Mouse (Mus musculus) megakaryocyte, embryonic 14.5 days (primary cell): ENCODE measurements around the gene Cdk6. TPM values are rescaled to one million over a fixed set of nuclear protein-coding genes. Genes with fewer than 3 reads are reported as not detected.

Source experiments
- H3K27me3 ChIP-seq: replicated peaks from 2 replicates; pipeline ENCODE3; 2012; ENCODE audit warnings: inconsistent platforms
- H3K36me3 ChIP-seq: replicated peaks from 2 replicates; pipeline ENCODE3; 2012; ENCODE audit warnings: low read length, inconsistent platforms, mixed read lengths
- H3K4me1 ChIP-seq: 2 replicates; pipeline ENCODE4 v1.6.1; 2012; ENCODE audit warnings: inconsistent platforms
- H3K4me3 ChIP-seq: replicated peaks from 2 replicates; pipeline ENCODE3; 2012; ENCODE audit warnings: moderate library complexity, mild to moderate bottlenecking, inconsistent platforms
- H3K9me3 ChIP-seq: 2 replicates; pipeline ENCODE4 v1.6.1; 2012; ENCODE audit warnings: inconsistent platforms
- FLI1 ChIP-seq: IDR thresholded peaks from 2 replicates; pipeline ENCODE4 v1.6.1; 2012; ENCODE audit warnings: low read length, inconsistent platforms, mixed read lengths
- GATA1 ChIP-seq: IDR thresholded peaks from 3 replicates; pipeline ENCODE4 v1.6.1; 2012; ENCODE audit warnings: mixed read lengths, low read length, inconsistent platforms, borderline replicate concordance
- polyA plus RNA-seq: library from polyadenylated mRNA; stranded (reverse); fragments of >175 nt; gene quantifications from 2 replicates; pipeline ENCODE4 v1.2.3, GENCODE M21; 2012; ENCODE audit warnings: low replicate concordance; ENCODE audit not compliant: insufficient read depth

The Cdk6 gene
- polyA plus RNA-seq, 1 experiment = 9.5 TPM

DNA sequence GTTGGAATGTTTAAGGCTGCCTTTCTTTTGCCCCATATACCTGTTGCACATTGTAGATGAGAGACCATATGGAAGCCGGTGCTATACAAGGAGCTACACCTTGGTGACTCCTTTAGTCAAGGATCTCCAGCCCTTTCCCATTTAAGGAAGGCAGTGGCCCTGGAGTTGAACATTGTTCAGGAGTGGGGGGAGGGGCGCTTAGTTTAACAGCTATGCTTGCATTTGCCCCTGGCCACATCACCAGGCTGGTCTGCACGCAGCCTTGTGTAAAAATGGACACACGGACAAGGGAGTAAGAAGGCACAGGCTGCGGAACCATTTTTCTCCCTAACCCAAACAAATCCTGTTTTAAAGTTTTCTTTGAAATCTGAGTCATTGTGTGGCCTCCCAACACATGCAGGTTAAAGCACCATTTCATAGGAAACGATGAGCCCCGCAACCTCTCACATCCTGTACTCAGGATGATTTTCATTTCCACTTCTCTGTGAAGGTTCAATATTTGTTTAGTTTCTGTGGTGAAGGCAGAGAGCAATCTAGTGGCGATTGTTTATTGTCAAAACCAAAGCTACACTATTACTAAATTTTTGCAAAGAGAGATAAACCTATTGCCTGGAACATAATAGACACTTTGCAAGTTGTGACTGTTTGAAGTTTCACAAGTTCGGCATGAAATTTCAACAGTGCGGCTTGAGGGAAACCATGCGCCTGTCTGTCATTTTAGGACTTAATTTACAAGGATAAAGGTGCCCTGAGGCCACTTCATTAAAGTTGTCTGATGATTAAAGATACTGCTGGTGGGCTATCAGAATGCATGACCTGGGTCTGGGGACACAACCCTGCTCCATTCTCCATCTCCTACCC is 121.8 kb downstream of the Cdk6 start:
- Histone ChIP-seq H3K9me3 (no peaks in the 10 kb centered on the region), H3K4me3 (peak overlapping the region; percentile 46), H3K4me1 (peaks cover 83% of the 10 kb centered on the region), H3K36me3 (peaks cover 49% of the 10 kb centered on the region), H3K27me3 (no peaks in the 10 kb centered on the region)
- TF ChIP-seq GATA1 (no peak), FLI1 (no peak)

- Histone ChIP-seq H3K4me1 (peaks cover 85% of the 10 kb centered on the region), H3K36me3 (peaks cover 51% of the 10 kb centered on the region), H3K27me3 (no peaks in the 10 kb centered on the region), H3K9me3 (no peaks in the 10 kb centered on the region), H3K4me3 (peak overlapping the region; percentile 46)
- TF ChIP-seq GATA1 (no peak), FLI1 (no peak)
These were observed 122.5 kb downstream of the Cdk6 start for GRCm38 (mm10) chr5:3463758-3464157.

DNA sequence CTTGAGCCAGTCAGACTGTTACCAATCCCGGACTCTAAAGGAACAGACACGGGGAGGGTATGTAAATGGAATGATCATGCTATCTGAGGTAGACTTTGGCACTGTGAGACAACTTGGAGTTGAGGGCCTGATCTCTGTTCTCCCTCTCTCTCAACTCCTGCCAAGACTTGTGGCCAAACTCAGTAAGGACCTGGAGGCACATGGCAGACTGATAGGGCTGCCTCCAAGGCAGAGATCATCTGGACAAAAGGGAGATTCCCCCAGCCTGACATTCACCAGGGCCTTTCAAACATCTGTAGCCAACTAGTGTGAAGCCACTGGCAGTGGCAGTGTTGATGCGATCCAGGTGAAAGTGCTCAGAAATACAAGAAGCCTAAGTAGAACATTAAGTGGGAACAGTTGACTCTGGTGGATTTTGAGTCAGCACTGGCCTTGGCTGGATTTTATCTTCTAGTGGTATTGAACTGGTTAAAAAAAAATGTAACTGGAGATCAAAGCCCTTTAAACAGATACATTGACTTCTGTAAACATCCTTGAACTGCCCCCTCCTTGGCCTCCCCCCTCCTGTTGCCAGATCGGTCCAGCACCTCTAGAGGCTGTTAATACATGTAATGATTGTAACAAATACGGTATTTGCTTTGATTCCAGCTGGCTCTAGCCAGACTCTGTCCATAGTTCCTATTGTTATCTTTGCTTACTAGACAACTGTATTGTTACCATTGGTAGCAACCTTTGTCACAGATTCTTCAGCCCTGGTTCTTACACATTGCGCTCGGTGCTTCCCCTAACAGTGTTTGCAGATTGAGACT is 125.0 kb downstream of the Cdk6 start:
- no peak for TF ChIP-seq FLI1
- TF ChIP-seq GATA1 = no peak
- peaks cover 65% of the 10 kb centered on the region for H3K36me3 ChIP-seq
- H3K4me3 ChIP-seq = no peak overlapping the region
- H3K27me3 ChIP-seq = no peaks in the 10 kb centered on the region
- peaks cover 73% of the 10 kb centered on the region for H3K4me1 ChIP-seq
- no peaks in the 10 kb centered on the region for H3K9me3 ChIP-seq

- TF ChIP-seq GATA1 (no peak), FLI1 (no peak)
- Histone ChIP-seq H3K36me3 (peaks cover 70% of the 10 kb centered on the region), H3K4me3 (no peak overlapping the region), H3K4me1 (peaks cover 72% of the 10 kb centered on the region), H3K27me3 (no peaks in the 10 kb centered on the region), H3K9me3 (no peaks in the 10 kb centered on the region)
These were observed 129.6 kb downstream of the Cdk6 start for GRCm38 (mm10) chr5:3470866-3471265.

DNA sequence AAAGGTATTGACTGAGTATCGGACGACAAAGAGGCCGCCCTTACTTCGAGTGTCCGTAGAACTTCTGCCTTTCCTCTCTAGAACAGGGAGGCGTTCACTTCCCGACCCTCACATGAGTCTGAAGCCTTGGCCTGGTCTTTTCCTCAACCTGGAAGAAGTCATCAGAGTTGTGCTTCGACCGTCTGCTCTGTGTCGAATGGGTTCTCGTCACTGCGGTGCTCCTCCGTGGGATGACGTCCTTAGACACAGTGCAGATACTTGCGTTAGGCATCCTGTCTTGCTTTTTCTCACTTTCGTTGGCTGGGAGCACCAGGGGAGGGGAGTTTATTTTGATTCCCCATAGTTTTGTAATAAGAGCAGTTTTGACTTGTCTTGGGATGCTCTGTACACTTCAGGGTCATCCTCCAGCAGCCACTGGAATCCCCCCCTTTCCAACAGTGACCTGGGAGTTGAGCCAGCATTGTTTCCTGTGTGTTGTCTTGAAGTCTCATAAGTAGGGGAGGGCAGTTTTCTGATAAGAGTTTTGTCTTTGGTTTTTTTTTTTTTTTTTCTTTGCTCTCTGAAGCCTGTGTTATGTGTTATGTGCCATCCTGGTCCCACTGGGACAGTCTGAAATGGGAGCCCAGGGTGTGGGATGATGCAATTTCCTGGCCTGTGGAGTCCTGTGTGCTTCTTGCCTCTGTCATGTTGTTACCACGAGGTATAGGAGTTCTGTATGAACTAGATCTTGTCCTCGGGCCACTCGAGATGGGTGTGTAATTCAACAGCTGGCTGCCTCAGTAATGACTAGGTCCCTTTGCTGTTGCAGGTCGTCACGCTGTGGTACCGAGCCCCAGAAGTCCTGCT is 131.2 kb downstream of the Cdk6 start:
- H3K36me3 ChIP-seq = peaks cover 69% of the 10 kb centered on the region
- H3K4me3 ChIP-seq = peak overlapping the region; percentile 42
- TF ChIP-seq FLI1 (no peak), GATA1 (no peak)
- no peaks in the 10 kb centered on the region for H3K9me3 ChIP-seq
- no peaks in the 10 kb centered on the region for H3K27me3 ChIP-seq
- H3K4me1 ChIP-seq = peaks cover 69% of the 10 kb centered on the region

DNA sequence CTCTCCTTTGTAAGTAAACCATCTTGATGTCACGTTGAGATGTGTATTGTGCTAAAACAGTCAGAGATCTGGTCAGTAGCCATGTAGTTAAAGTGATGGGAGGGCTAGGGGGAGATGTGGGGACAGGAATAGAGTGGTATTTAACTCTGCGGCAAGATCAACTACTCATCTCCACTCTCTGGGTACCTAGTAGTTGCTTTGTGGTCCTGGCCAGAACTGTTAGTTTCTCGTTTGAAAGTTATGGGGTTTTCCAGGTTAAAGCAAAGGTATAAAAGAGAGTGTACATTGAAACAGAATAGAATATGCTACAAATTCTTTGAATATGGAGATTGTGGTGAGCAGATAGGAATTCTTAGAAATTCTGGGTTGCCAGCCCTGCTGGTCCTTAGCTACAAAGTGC is 136.4 kb downstream of the Cdk6 start:
- no peak overlapping the region for H3K4me3 ChIP-seq
- TF ChIP-seq GATA1 (no peak), FLI1 (no peak)
- H3K9me3 ChIP-seq = no peaks in the 10 kb centered on the region
- peaks cover 59% of the 10 kb centered on the region for H3K36me3 ChIP-seq
- H3K27me3 ChIP-seq = no peaks in the 10 kb centered on the region
- H3K4me1 ChIP-seq = peaks cover 79% of the 10 kb centered on the region

- peaks cover 78% of the 10 kb centered on the region for H3K4me1 ChIP-seq
- H3K27me3 ChIP-seq = no peaks in the 10 kb centered on the region
These were observed 136.9 kb downstream of the Cdk6 start for GRCm38 (mm10) chr5:3478216-3478615.

DNA sequence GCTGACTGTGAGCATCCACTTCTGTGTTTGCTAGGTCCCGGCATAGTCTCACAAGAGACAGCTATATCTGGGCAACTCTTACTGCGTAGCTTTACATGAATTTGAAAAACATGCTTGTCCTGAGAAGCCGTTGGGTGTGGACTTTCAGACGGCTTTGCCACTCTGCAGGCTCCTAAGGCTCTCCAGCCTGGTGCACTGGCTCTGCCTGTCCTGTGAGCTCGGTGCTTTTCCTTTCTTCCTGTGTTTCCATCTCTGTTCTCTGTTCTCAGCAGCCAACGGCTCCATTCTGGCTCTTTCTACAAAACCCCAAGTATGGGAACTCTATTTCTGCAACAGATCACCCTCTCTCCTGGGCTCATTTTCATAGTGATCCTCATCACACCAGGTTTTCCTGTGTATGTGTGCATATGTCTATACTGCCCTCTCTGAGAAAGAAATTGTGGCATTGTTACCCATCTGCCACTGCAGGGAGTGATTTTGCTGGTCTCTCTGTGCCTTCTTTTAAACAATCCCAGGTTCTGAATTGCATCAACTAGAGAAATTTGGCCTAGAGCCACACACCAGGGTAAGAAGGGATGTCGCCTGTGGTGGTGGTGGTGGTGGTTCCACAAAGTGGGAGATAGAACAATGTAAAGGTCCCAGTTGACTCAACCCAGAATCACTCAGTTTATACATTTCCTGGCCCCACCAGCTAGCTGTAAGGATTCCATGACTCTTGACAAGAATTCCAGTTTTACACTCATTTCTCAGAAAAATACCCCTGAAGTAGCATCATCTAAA is 137.9 kb downstream of the Cdk6 start:
- H3K4me1 ChIP-seq = peaks cover 78% of the 10 kb centered on the region
- no peaks in the 10 kb centered on the region for H3K9me3 ChIP-seq
- no peak overlapping the region for H3K4me3 ChIP-seq
- no peak for TF ChIP-seq FLI1
- peaks cover 44% of the 10 kb centered on the region for H3K36me3 ChIP-seq
- no peaks in the 10 kb centered on the region for H3K27me3 ChIP-seq

More at GRCm38 (mm10) chr5:3478216-3478615, 136.9 kb downstream of the Cdk6 start:
- peaks cover 54% of the 10 kb centered on the region for H3K36me3 ChIP-seq
- no peaks in the 10 kb centered on the region for H3K9me3 ChIP-seq
- peak overlapping the region; percentile 1 for H3K4me3 ChIP-seq
- TF ChIP-seq FLI1 = no peak
- TF ChIP-seq GATA1 = no peak
